Comparison of ENCODE assay signal across 16 mouse cellular contexts in genomic region chr9:29848735-29849455, GRCm38 (mm10).
"Had no signal": no experiment of that assay in that cellular context is flagged by ENCODE, and none has a peak within 500 bp of the region (broad histone marks: within the 10 kb centered on the region; RNA-seq: fewer than 3 reads in every experiment).

No protein-coding gene starts in this region.

- H3K4me1 ChIP-seq: liver, embryonic 12.5 days; liver, embryonic 15.5 days; lung, embryonic 15.5 days had no signal

- H3K4me2 ChIP-seq: limb, embryonic 13.5 days; liver, embryonic 12.5 days; liver, embryonic 15.5 days; lung, embryonic 15.5 days; midbrain, embryonic 11.5 days had no signal

- H3K27me3 ChIP-seq: limb, embryonic 13.5 days; liver, embryonic 12.5 days; liver, embryonic 15.5 days; lung, embryonic 15.5 days had no signal

- H3K36me3 ChIP-seq: limb, embryonic 10.5 days; limb, embryonic 13.5 days; liver, embryonic 12.5 days; liver, embryonic 15.5 days; lung, embryonic 15.5 days had no signal

- DNase-seq: kidney, postnatal 25 days; liver; lung, adult 18-20 months; lung, postnatal 10 days; lung, postnatal 4 days; thymus, adult 2 months; thymus, postnatal 14 days; thymus, postnatal 4 days had no signal

- H3K9ac ChIP-seq: limb, embryonic 13.5 days; liver, embryonic 12.5 days; liver, embryonic 15.5 days; lung, embryonic 15.5 days had no signal

- H3K4me3 ChIP-seq: limb, embryonic 10.5 days; limb, embryonic 13.5 days; liver, embryonic 12.5 days; liver, embryonic 15.5 days; lung, embryonic 15.5 days had no signal

- H3K27ac ChIP-seq: kidney, postnatal 0 days; limb, embryonic 10.5 days; limb, embryonic 13.5 days; liver, embryonic 12.5 days; liver, embryonic 15.5 days; lung, embryonic 15.5 days had no signal

- H3K9me3 ChIP-seq: limb, embryonic 10.5 days; limb, embryonic 13.5 days; liver, embryonic 12.5 days; liver, embryonic 15.5 days; lung, embryonic 15.5 days had no signal

- ATAC-seq: liver, embryonic 12.5 days; midbrain, embryonic 16.5 days had no signal
